Mouse (Mus musculus) midbrain, embryonic 10.5 days (tissue): ENCODE results near the gene Foxn3. TPM values are rescaled to one million over a fixed set of nuclear protein-coding genes. Genes with fewer than 3 reads are reported as not detected.

Experiments used
- DNase-seq: peaks from one replicate; pipeline ENCODE4 v3.0.0-alpha.2; 2017; ENCODE audit warnings: low spot score
- H3K27ac ChIP-seq: fragments of 300-500 bp; sonication (generic); replicated peaks from 2 replicates; pipeline ENCODE4 v1.5.1; 2016; ENCODE audit warnings: mild to moderate bottlenecking
- H3K27me3 ChIP-seq: fragments of 300-500 bp; sonication (generic); 2 replicates; pipeline ENCODE4 v1.6.1; 2016; ENCODE audit warnings: low read depth, mild to moderate bottlenecking; ENCODE audit not compliant: poor library complexity, severe bottlenecking
- H3K36me3 ChIP-seq: fragments of 300-500 bp; sonication (generic); 2 replicates; pipeline ENCODE4 v1.6.1; 2016; ENCODE audit warnings: mild to moderate bottlenecking, moderate library complexity
- H3K4me1 ChIP-seq: fragments of 300-500 bp; sonication (generic); 2 replicates; pipeline ENCODE4 v1.6.1; 2016
- H3K4me3 ChIP-seq: fragments of 300-500 bp; sonication (generic); 2 replicates; pipeline ENCODE4 v1.5.1; 2016; ENCODE audit warnings: mild to moderate bottlenecking, moderate library complexity
- H3K9me3 ChIP-seq: fragments of 300-500 bp; sonication (generic); replicated peaks from 2 replicates; pipeline ENCODE4 v1.6.1; 2016; ENCODE audit warnings: mild to moderate bottlenecking
- WGBS: fragments of 180-500 bp; shearing (Covaris S2); methylation state at CpG from one replicate; pipeline ENCODE4 v1.1.7; 2016; 5-methylcytosine and 5-hydroxymethylcytosine counted together
- polyA plus RNA-seq: library from polyadenylated mRNA; unstranded; fragments of >200 nt; fragmentation: Nextera tagmentation; extraction: Ambion mirVana; gene quantifications from 2 replicates; pipeline ENCODE4 v1.2.1, GENCODE M21; 2016

The Foxn3 gene
- polyA plus RNA-seq, 1 experiment from 2014 or later, result 51.8 TPM

DNA sequence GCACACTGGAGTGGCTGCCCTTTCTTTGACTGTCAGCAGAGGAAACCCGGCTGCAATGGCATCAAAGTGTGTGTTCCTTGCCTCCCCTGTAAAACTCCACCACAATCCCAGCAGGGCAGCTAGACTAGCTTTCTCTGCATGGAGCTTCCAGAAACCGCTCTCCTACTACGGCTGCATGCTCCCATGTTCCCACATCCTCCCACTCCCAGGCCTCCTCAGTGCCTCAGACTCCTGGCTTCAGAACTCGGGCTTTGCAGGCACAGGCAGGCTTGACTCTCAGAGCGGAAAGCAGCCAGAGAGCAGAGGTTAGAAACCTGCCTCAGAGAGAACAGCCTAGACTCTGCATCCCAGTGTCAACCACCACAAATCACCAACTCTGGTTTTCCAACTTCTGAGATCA, 147.8 kb downstream of the Foxn3 start:
- Histone ChIP-seq H3K4me3 (no peak overlapping the region), H3K36me3 (no peaks in the 10 kb centered on the region), H3K27ac (no peak overlapping the region), H3K9me3 (no peaks in the 10 kb centered on the region), H3K4me1 (peaks cover 24% of the 10 kb centered on the region), H3K27me3 (no peaks in the 10 kb centered on the region)
- WGBS, result 62% methylated on average over 5 of the region's 5 CpGs
- DNase-seq, result no peak

DNA sequence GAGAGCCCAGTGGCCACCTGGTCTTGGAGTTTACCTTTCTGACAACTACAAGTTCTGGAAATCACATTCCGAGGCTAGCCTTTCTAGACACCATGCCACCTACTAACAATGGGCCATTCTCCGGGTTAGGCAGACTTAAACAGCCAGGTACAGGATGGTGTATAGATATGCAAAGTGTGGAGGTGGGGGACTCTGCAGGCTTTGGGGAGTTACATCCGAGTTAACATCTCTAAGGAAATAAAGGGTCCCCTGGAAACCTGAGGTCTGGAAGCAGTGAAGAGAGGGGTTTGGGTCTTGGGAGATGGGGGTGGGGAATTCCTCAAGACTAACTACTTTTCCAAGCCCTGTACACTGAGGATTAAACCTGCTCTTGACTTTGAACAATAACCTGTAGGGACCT, 150.9 kb downstream of the Foxn3 start:
- H3K36me3 ChIP-seq, result peaks cover 5% of the 10 kb centered on the region; the same call in 1 of the 2 replicates
- H3K9me3 ChIP-seq, result no peaks in the 10 kb centered on the region
- no peak for DNase-seq
- no peak overlapping the region for H3K27ac ChIP-seq
- 26% methylated on average over 3 of the region's 3 CpGs for WGBS
- peaks cover 24% of the 10 kb centered on the region for H3K4me1 ChIP-seq
- H3K27me3 ChIP-seq, result no peaks in the 10 kb centered on the region
- H3K4me3 ChIP-seq, result no peak overlapping the region

DNA sequence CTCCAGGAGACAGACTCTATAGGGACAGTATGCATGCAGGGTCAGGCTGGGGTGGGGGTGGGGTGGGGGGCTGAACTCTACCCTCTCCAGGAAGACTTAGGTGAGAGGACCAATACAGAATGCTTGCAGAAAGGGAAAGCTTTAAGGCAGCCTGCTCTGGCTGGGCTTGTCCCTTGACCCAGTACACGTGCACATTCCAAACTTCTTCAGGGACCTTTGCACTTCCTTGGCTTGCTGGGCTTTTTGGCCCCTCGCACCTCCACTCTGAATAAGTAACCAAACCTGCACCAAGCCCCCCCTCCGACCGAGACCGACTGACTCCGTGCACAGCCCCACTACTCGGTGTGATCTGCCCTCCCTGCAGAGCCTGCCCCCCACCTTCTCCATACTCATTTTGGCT, 151.3 kb downstream of the Foxn3 start:
- WGBS, result 34% methylated on average over 7 of the region's 7 CpGs
- H3K9me3 ChIP-seq, result no peaks in the 10 kb centered on the region
- no peak overlapping the region for H3K4me3 ChIP-seq
- no peak for DNase-seq
- peaks cover 24% of the 10 kb centered on the region for H3K4me1 ChIP-seq
- no peaks in the 10 kb centered on the region for H3K27me3 ChIP-seq
- H3K36me3 ChIP-seq, result peaks cover 5% of the 10 kb centered on the region; the same call in 1 of the 2 replicates
- no peak overlapping the region for H3K27ac ChIP-seq

DNA sequence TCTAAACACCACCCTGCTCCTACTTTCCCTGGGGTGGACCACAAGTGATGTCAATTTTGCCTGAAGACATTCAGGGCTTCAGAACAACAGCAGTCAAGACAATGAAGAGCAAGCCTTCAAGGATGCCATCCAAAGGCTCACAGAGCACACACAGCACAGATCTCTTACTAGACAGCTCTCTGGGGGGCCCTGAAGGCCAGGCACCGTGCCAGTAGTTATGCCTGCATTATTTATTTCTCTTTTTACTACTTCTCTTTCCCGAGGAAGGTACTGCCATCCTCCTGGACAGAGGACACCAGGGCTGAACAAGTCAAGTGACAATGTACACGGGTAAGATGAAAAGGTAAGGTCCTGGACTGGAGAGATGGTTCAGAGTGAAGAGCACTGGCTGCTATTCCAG, 154.7 kb downstream of the Foxn3 start:
- H3K9me3 ChIP-seq, result no peaks in the 10 kb centered on the region
- no peak overlapping the region for H3K27ac ChIP-seq
- H3K36me3 ChIP-seq, result peaks cover 5% of the 10 kb centered on the region; the same call in 1 of the 2 replicates
- no peaks in the 10 kb centered on the region for H3K27me3 ChIP-seq
- WGBS, result 83% methylated on average over 3 of the region's 3 CpGs
- H3K4me1 ChIP-seq, result peaks cover 18% of the 10 kb centered on the region
- DNase-seq, result no peak
- no peak overlapping the region for H3K4me3 ChIP-seq

DNA sequence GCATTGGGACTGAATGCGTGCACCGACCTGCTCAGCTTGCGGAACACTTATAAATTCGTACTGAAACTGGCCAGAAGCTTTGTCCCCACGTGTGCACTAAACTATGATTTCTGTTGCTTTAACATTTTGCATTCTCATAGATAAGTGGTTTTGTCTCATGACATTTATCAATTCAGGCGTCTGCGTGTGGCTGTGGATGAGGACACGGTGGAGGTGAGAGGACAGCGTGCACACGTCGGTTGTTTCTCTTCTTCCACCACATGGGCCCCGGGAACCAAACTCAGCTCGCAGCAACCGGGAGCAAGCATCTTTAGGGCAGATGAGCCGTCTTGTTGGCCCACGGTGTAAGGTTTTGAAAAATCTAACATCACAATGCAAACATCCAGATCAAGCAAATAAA, 155.3 kb downstream of the Foxn3 start:
- WGBS, result 94% methylated on average over 16 of the region's 16 CpGs
- H3K4me3 ChIP-seq, result no peak overlapping the region

DNA sequence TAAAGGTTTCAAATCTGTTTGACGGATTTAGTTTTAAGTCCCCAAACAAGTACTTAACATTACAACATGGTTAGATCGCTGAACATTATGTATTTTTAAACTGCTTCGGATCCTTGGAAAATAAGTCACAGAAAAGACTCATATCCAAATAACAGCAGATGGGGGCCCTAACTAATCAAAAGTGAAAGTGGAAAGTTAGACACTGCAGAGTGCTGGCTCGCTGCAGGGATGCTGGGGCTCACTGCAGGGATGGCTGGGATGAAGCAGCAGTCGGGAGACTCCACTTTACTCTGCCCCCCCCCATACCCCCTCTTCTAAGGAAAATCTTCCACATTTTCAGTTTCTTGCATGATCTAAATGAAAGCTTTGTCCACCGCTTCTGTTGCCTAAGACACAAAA, 156.1 kb downstream of the Foxn3 start:
- Histone ChIP-seq H3K4me3 (no peak overlapping the region), H3K9me3 (no peaks in the 10 kb centered on the region), H3K27me3 (no peaks in the 10 kb centered on the region), H3K27ac (no peak overlapping the region), H3K4me1 (peaks cover 10% of the 10 kb centered on the region), H3K36me3 (peaks cover 5% of the 10 kb centered on the region; the same call in 1 of the 2 replicates)
- WGBS, result 86% methylated on average over 6 of the region's 6 CpGs
- no peak for DNase-seq

More for the DNA sequence above, 155.3 kb downstream of the Foxn3 start:
- no peak for DNase-seq
- Histone ChIP-seq H3K9me3 (no peaks in the 10 kb centered on the region), H3K27ac (no peak overlapping the region), H3K36me3 (peaks cover 5% of the 10 kb centered on the region; the same call in 1 of the 2 replicates), H3K27me3 (no peaks in the 10 kb centered on the region), H3K4me1 (peaks cover 18% of the 10 kb centered on the region)

DNA sequence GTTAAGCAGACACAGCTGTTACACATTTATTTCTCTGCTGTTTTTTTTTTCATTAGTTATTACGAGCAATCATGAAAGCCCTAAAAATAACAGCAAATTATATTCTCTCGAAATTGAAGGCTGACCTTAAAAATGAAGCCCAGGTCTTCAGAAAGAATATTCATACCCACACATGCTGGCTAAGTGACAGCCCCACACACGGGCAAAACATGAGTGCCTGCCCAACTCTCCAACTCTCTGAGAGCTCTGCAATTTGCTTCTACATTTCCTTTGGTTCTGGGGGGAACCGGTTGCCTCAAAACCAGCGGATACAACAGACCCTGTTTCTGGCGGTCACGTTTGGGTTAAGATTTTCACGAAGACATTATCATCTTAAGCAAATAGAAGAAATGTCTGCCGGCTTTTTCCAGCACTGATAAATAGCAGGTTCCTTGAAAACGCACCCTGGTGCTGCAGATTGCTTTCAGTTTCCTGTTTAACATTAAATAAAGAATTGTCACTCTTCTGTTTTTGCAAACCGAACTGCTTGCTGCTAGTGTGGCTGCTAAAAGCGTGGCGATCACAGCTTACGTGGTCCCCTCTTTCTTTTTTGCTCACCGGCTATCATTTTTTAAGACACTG, 156.6 kb downstream of the Foxn3 start:
- H3K27ac ChIP-seq, result no peak overlapping the region
- no peaks in the 10 kb centered on the region for H3K9me3 ChIP-seq
- H3K27me3 ChIP-seq, result no peaks in the 10 kb centered on the region
- 89% methylated on average over 15 of the region's 15 CpGs for WGBS
- H3K4me1 ChIP-seq, result peaks cover 10% of the 10 kb centered on the region; the same call in 1 of the 2 replicates
- peaks cover 5% of the 10 kb centered on the region; the same call in 1 of the 2 replicates for H3K36me3 ChIP-seq
- H3K4me3 ChIP-seq, result no peak overlapping the region
- DNase-seq, result no peak

DNA sequence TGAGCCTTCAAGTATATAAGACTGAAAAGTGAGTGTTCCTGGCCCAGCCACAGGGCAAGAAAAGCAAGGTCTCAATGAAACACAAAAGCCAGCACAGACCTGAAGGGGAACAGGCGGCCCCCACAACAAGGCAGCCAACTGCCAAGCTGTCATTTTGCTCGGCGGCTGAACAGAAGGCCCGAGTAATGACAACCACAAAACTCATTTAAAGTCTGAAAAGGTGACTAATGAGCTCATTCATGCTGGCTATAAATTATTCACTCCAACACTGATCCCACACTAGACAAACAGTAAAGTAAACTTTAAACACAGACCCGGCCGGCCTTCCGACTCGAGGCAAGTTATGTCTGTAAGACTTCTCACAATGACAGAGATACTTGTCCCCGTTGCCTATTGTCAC, 157.1 kb downstream of the Foxn3 start:
- H3K27ac ChIP-seq, result no peak overlapping the region
- H3K4me3 ChIP-seq, result no peak overlapping the region
- 63% methylated on average over 9 of the region's 9 CpGs for WGBS
- H3K9me3 ChIP-seq, result no peaks in the 10 kb centered on the region
- DNase-seq, result no peak
- H3K36me3 ChIP-seq, result peaks cover 5% of the 10 kb centered on the region; the same call in 1 of the 2 replicates
- no peaks in the 10 kb centered on the region for H3K27me3 ChIP-seq
- peaks cover 10% of the 10 kb centered on the region; the same call in 1 of the 2 replicates for H3K4me1 ChIP-seq

DNA sequence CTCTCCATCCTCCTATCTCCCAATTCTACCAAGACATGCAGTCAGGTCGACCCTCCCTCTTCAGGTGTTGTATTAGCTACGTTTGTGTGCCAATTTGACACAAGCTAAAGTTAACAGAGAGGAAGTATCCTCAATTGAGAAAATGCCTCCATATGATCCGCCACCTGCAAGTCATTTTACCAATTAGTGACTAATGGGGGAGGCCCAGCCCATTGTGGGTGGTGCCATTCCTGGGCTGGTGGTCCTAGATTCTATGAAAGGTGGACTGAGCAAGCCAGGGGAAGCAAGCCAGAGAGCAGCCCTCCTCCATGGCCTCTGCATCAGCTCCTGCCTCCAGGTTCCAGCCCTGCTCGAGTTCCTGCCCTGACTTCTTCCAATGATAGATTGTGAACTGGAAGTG, 158.0 kb downstream of the Foxn3 start:
- no peak overlapping the region for H3K4me3 ChIP-seq
- no peak overlapping the region for H3K27ac ChIP-seq
- DNase-seq, result no peak
- H3K27me3 ChIP-seq, result no peaks in the 10 kb centered on the region
- peaks cover 10% of the 10 kb centered on the region; the same call in 1 of the 2 replicates for H3K4me1 ChIP-seq
- no peaks in the 10 kb centered on the region for H3K9me3 ChIP-seq
- peaks cover 5% of the 10 kb centered on the region; the same call in 1 of the 2 replicates for H3K36me3 ChIP-seq
- WGBS, result 87% methylated on average over 4 of the region's 4 CpGs

DNA sequence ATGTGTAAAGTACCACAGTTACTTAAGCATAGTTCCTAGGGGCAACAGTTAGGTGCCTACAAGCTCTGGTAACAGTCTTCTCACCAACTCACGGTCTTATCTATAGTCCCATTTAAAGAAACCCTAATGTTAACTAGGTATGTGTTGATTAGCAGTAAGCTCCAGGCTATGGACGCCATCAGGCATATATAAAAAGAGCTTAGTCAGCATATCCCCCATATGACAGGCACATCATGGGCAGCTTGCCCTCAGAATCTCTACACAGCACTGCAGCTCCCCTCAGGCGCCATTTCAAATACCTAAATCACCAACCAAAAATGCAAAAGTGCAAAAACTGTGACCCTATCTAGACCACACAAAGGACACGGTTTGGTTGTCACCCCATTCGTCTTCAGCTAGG, 160.4 kb downstream of the Foxn3 start:
- Histone ChIP-seq H3K4me3 (no peak overlapping the region), H3K4me1 (peaks cover 10% of the 10 kb centered on the region; the same call in 1 of the 2 replicates), H3K36me3 (0 out of 2 replicates have a peak, but pooled peaks cover 3% of the 10 kb centered on the region), H3K27ac (no peak overlapping the region), H3K9me3 (no peaks in the 10 kb centered on the region; the same call in 1 of the 2 replicates), H3K27me3 (no peaks in the 10 kb centered on the region)
- DNase-seq, result no peak
- WGBS, result 94% methylated on average over 5 of the region's 5 CpGs

DNA sequence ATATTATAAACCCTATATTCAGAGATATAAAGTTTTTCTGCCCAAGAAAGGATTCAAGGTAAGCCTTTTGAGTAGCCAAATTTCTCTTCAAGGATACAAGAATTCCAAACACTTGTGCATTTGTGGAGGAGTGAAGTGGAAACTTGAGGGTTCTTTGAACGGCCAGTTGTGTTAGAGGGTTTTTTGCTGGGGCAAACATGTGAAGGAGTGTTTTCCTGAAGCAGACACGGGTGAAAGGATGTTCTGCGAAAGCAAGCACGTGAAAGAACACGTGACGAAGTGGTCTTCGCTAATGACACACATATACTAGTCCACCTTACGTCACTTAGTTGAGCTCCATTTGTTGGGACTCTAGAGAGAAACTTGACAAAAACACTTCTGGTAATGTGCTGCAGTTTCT, 162.5 kb downstream of the Foxn3 start:
- H3K36me3 ChIP-seq, result 0 out of 2 replicates have a peak, but pooled peaks cover 6% of the 10 kb centered on the region
- DNase-seq, result no peak

DNA sequence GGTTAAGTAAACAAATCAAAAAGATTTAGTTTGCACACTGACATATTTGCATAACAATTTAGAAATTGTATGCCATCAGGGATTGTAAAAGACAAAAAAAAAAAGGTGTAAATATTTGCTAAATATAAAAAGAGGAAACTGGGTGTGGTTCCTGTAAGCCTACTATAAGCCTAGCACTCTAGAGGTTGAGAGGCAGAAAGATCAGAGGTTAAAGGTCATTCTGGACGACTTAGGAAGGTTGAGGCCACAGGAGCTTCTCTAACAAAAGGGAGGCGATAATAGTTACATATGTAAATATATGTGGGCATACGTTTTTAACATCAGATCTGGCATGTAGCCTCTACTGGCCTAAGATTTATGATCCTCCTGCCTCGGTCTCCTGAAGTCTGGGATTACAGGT, 163.8 kb downstream of the Foxn3 start:
- 72% methylated on average over 4 of the region's 4 CpGs for WGBS
- no peak for DNase-seq
- no peak overlapping the region for H3K27ac ChIP-seq

More for the DNA sequence above, 162.5 kb downstream of the Foxn3 start:
- no peak overlapping the region for H3K27ac ChIP-seq
- H3K4me3 ChIP-seq, result no peak overlapping the region
- H3K4me1 ChIP-seq, result no peaks in the 10 kb centered on the region
- H3K27me3 ChIP-seq, result no peaks in the 10 kb centered on the region
- WGBS, result 95% methylated on average over 8 of the region's 8 CpGs
- no peaks in the 10 kb centered on the region; the same call in 1 of the 2 replicates for H3K9me3 ChIP-seq

DNA sequence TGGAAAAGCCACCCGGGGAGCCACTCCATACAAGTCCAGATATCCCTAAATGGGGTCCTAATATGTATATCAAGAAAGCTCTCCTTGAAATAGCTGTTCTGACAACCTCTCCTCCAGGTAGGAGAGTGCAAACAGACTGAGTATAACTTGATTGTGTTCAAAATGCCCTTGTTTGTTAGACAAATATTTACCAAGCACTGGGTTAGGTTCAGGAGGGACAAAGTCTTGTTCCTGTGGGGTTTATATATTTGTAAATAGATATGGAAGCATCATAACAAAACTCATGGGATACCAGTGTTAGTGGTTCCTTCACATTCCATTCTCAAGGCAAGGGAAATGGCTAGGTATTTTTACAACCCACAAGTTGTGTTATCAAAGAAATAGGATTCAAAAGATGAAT, 166.9 kb downstream of the Foxn3 start:
- no peaks in the 10 kb centered on the region; the same call in 1 of the 2 replicates for H3K9me3 ChIP-seq
- 88% methylated on average over 1 of the region's 1 CpGs for WGBS
- DNase-seq, result no peak
- 0 out of 2 replicates have a peak, but pooled peaks cover 6% of the 10 kb centered on the region for H3K36me3 ChIP-seq
- no peak overlapping the region for H3K27ac ChIP-seq
- no peak overlapping the region for H3K4me3 ChIP-seq
- peaks cover 24% of the 10 kb centered on the region for H3K4me1 ChIP-seq
- H3K27me3 ChIP-seq, result peaks cover 13% of the 10 kb centered on the region

More for the DNA sequence above, 163.8 kb downstream of the Foxn3 start:
- Histone ChIP-seq H3K9me3 (no peaks in the 10 kb centered on the region; the same call in 1 of the 2 replicates), H3K4me1 (peaks cover 3% of the 10 kb centered on the region), H3K36me3 (0 out of 2 replicates have a peak, but pooled peaks cover 6% of the 10 kb centered on the region), H3K4me3 (no peak overlapping the region), H3K27me3 (peaks cover 7% of the 10 kb centered on the region; the same call in 1 of the 2 replicates)
